Mouse (Mus musculus): ENCODE measurements around the gene Zfp687. TPM values are rescaled to one million over a fixed set of nuclear protein-coding genes. Genes with fewer than 3 reads are reported as not detected.

Zfp687 gene
- 40.9 and 43.8 TPM in 2 replicates for polyA plus RNA-seq (2012; rRNA removed)

DNA sequence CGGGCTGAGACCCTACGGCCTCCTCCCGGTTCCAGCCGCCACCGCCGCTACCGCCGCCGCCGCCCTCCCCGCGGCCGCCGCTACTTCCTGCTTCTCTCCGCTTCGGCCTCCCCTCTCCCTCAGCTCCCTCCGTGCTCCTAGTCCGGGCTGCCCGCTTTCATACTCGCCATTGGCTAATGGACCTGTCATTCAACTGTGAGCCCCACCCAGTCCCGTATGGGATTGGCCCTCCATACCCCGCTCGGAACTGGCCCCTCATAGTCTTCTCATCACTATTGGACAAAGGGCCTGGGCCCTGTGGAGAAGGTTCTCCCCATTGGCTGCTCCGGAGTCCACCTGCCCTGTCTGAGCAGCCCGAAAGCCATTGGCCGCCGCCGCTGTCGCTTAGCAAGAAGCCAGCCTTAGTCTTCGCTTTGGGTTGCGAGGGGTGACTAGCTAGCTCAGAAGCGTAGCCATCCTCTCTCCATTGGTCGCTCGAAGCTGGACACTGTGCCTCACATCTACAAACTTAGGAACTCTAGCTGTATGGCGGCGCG lies at the start of gene Zfp687:
Zfp687 (minus strand) TSS at position 112 of the 536 bp plus-strand sequence.
- peak within 1 kb of the TSS; percentile 86 for H3K4me3 ChIP-seq (replicated peaks; ENCODE audit: insufficient read depth, low read depth, low read length)
- peaks cover 24% of the 10 kb centered on the region for H3K4me1 ChIP-seq (ENCODE audit: control insufficient read depth, insufficient read depth, low read length)
- H3K27ac ChIP-seq (ENCODE audit: insufficient read depth, low read length), result peak within 1 kb of the TSS; percentile 87
- TF ChIP-seq CTCF (IDR thresholded peaks at IDR 0.05; ENCODE audit: borderline replicate concordance, insufficient read depth, low read depth, low read length) (no peak), POLR2A (IDR thresholded peaks at IDR 0.05; ENCODE audit: borderline replicate concordance, insufficient read depth, low read length) (peak; percentile 90)
- peak; percentile 100 for DNase-seq
- H3K27me3 ChIP-seq (ENCODE audit: control insufficient read depth, insufficient read depth, low read length), result no peaks in the 10 kb centered on the region
- under 1% methylated on average over 30 of the region's 37 CpGs for WGBS

DNA sequence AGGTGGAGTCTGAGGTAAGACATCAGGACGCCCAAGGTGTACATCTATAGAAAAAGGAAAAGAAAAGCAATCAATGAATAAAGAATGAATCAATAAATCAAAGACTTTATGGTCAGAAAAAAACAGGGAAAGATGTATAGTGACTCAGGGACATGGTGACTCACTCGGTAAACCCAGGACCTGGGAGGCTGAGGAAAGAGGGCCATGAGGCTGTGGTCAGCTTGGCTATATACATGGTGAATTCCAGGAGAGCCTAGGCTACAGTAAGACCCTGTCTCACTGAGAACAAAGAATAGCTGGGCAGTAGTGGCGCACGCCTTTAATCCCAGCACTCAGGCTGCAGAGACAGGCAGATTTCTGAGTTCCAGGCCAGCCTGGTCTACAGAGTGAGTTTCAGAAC lies 48.5 kb upstream of the Zfp687 start:
- Histone ChIP-seq H3K4me1 (ENCODE audit: control insufficient read depth, insufficient read depth, low read length) (no peaks in the 10 kb centered on the region), H3K27me3 (ENCODE audit: control insufficient read depth, insufficient read depth, low read length) (no peaks in the 10 kb centered on the region), H3K27ac (ENCODE audit: insufficient read depth, low read length) (no peak overlapping the region), H3K4me3 (replicated peaks; ENCODE audit: insufficient read depth, low read depth, low read length) (no peak overlapping the region)
- TF ChIP-seq POLR2A (IDR thresholded peaks at IDR 0.05; ENCODE audit: borderline replicate concordance, insufficient read depth, low read length), result no peak
- no peak for TF ChIP-seq CTCF (IDR thresholded peaks at IDR 0.05; ENCODE audit: borderline replicate concordance, insufficient read depth, low read depth, low read length)
- DNase-seq, result no peak
- WGBS, result 92% methylated on average over 4 of the region's 4 CpGs

DNA sequence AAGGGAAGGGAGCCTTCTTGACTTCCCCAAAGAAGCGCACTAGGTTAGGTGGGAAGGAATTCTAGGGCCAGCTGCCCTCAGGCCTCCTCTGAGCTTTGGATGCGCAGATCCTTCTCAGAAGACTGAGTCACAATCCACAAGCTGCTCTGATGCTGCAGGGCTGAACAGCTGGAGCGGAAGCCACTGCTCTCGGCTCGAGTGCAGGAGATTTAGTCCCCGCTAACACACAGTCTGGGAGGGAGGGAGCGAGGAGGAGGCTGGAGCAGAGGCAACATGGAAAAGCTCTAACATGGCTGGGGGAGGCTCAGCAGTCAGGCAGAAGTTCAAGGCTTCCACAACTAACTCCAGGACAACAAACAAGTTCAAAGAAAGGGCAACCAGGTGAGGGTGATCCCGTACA lies 42.8 kb upstream of the Zfp687 start:
- H3K27me3 ChIP-seq (ENCODE audit: control insufficient read depth, insufficient read depth, low read length), result no peaks in the 10 kb centered on the region
- no peak for DNase-seq
- no peak overlapping the region for H3K4me3 ChIP-seq (replicated peaks; ENCODE audit: insufficient read depth, low read depth, low read length)
- no peak for TF ChIP-seq POLR2A (IDR thresholded peaks at IDR 0.05; ENCODE audit: borderline replicate concordance, insufficient read depth, low read length)
- TF ChIP-seq CTCF (IDR thresholded peaks at IDR 0.05; ENCODE audit: borderline replicate concordance, insufficient read depth, low read depth, low read length), result no peak
- WGBS, result 76% methylated on average over 8 of the region's 8 CpGs
- no peak overlapping the region for H3K27ac ChIP-seq (ENCODE audit: insufficient read depth, low read length)
- peaks cover 5% of the 10 kb centered on the region for H3K4me1 ChIP-seq (ENCODE audit: control insufficient read depth, insufficient read depth, low read length)

- TF ChIP-seq CTCF (IDR thresholded peaks at IDR 0.05; ENCODE audit: borderline replicate concordance, insufficient read depth, low read depth, low read length) (no peak), POLR2A (IDR thresholded peaks at IDR 0.05; ENCODE audit: borderline replicate concordance, insufficient read depth, low read length) (no peak)
- Histone ChIP-seq H3K4me1 (ENCODE audit: control insufficient read depth, insufficient read depth, low read length) (peaks cover 5% of the 10 kb centered on the region), H3K4me3 (replicated peaks; ENCODE audit: insufficient read depth, low read depth, low read length) (no peak overlapping the region), H3K27me3 (ENCODE audit: control insufficient read depth, insufficient read depth, low read length) (no peaks in the 10 kb centered on the region), H3K27ac (ENCODE audit: insufficient read depth, low read length) (no peak overlapping the region)
- 77% methylated on average over 7 of the region's 7 CpGs for WGBS
- no peak for DNase-seq
Measured at GRCm38 (mm10) chr3:95056275-95056674, 41.0 kb upstream of the Zfp687 start.

DNA sequence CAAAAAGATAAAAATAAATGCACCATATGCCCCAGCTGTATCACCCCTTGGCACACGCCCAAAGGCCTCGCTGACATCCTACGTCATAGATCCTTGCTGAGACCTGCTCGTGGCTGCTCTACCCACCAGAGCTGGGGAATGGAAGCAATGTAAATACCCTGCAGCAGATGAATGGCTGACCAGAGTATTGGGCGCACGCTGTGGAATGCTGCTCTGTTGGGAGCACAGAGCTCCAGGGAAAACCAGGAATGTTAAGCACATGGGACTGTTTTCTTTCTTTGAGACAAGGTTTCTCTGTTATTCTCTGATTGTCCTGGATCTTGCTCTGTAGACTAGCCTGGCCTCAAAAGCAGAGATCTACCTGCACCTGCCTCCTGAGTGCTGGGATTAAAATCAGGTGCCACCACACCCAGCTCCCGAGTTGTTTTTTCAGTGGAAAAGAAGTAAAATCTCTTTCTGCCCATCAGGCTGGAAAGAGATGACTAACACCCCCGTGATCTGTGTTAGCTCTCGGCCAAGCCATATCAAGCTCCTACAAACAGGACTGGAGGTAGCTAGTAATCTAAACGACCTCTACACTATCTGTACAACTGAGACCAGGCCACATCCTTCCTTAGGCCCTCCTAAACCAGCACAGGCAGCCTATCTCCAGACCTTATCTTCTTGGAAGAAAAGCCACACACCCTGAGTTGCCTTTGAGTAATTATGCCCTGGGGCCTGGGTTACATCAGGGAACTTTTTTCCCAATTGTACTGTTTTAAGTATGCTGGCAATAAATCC lies 39.4 kb upstream of the Zfp687 start:
- Histone ChIP-seq H3K4me1 (ENCODE audit: control insufficient read depth, insufficient read depth, low read length) (peaks cover 5% of the 10 kb centered on the region), H3K27me3 (ENCODE audit: control insufficient read depth, insufficient read depth, low read length) (no peaks in the 10 kb centered on the region), H3K4me3 (replicated peaks; ENCODE audit: insufficient read depth, low read depth, low read length) (no peak overlapping the region), H3K27ac (ENCODE audit: insufficient read depth, low read length) (no peak overlapping the region)
- TF ChIP-seq POLR2A (IDR thresholded peaks at IDR 0.05; ENCODE audit: borderline replicate concordance, insufficient read depth, low read length), result no peak
- WGBS, result 24% methylated on average over 10 of the region's 10 CpGs
- DNase-seq, result peak; percentile 64 to 66

GRCm38 (mm10) chr3:95053701-95054100 lies 38.5 kb upstream of the Zfp687 start:
- H3K27me3 ChIP-seq (ENCODE audit: control insufficient read depth, insufficient read depth, low read length), result no peaks in the 10 kb centered on the region
- DNase-seq, result peak; percentile 31 to 55

GRCm38 (mm10) chr3:95052959-95053358 lies 37.7 kb upstream of the Zfp687 start:
- peaks cover 5% of the 10 kb centered on the region for H3K4me1 ChIP-seq (ENCODE audit: control insufficient read depth, insufficient read depth, low read length)
- peak in 1 of 2 experiments; percentile 53 for DNase-seq
- no peak for TF ChIP-seq POLR2A (IDR thresholded peaks at IDR 0.05; ENCODE audit: borderline replicate concordance, insufficient read depth, low read length)
- TF ChIP-seq CTCF (IDR thresholded peaks at IDR 0.05; ENCODE audit: borderline replicate concordance, insufficient read depth, low read depth, low read length), result peak; percentile 20; the same call in 1 of the 2 replicates
- no peak overlapping the region for H3K4me3 ChIP-seq (replicated peaks; ENCODE audit: insufficient read depth, low read depth, low read length)
- 44% methylated on average over 1 of the region's 1 CpGs for WGBS
- no peak overlapping the region for H3K27ac ChIP-seq (ENCODE audit: insufficient read depth, low read length)
- H3K27me3 ChIP-seq (ENCODE audit: control insufficient read depth, insufficient read depth, low read length), result no peaks in the 10 kb centered on the region

More at GRCm38 (mm10) chr3:95053701-95054100, 38.5 kb upstream of the Zfp687 start:
- TF ChIP-seq CTCF (IDR thresholded peaks at IDR 0.05; ENCODE audit: borderline replicate concordance, insufficient read depth, low read depth, low read length) (peak; percentile 74), POLR2A (IDR thresholded peaks at IDR 0.05; ENCODE audit: borderline replicate concordance, insufficient read depth, low read length) (no peak)
- no peak overlapping the region for H3K4me3 ChIP-seq (replicated peaks; ENCODE audit: insufficient read depth, low read depth, low read length)
- 48% methylated on average over 3 of the region's 3 CpGs for WGBS
- H3K27ac ChIP-seq (ENCODE audit: insufficient read depth, low read length), result no peak overlapping the region
- peaks cover 5% of the 10 kb centered on the region for H3K4me1 ChIP-seq (ENCODE audit: control insufficient read depth, insufficient read depth, low read length)

GRCm38 (mm10) chr3:95047914-95048313 lies 32.7 kb upstream of the Zfp687 start:
- H3K4me3 ChIP-seq (replicated peaks; ENCODE audit: insufficient read depth, low read depth, low read length), result no peak overlapping the region
- no peaks in the 10 kb centered on the region for H3K27me3 ChIP-seq (ENCODE audit: control insufficient read depth, insufficient read depth, low read length)
- no peak for DNase-seq
- no peaks in the 10 kb centered on the region for H3K4me1 ChIP-seq (ENCODE audit: control insufficient read depth, insufficient read depth, low read length)
- TF ChIP-seq POLR2A (IDR thresholded peaks at IDR 0.05; ENCODE audit: borderline replicate concordance, insufficient read depth, low read length), result no peak
- TF ChIP-seq CTCF (IDR thresholded peaks at IDR 0.05; ENCODE audit: borderline replicate concordance, insufficient read depth, low read depth, low read length), result no peak
- H3K27ac ChIP-seq (ENCODE audit: insufficient read depth, low read length), result no peak overlapping the region
- 79% methylated on average over 3 of the region's 3 CpGs for WGBS

All from cerebellum, adult 2 months (tissue).